Mouse (Mus musculus): ENCODE measurements around the gene Gm17651.

The Gm17651 gene

DNA sequence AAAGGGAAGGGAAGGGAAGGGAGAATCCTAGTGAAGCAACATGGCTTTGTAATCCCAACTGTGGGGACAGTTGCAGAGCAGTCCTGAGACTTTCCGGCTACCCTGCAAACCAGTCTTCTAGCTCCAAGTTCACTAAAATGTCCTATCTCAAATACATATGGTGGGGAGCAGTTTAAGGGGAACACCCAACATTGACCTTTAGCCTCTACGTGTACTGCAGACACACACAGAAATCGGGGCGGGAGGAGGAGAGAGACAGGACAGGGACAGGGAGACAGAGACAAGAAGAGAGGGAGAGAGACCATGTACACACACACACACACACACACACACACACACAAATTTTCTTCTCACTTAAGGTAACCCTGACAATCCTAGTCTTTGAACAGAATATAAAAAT, 44.6 kb downstream of the Gm17651 start:
- no peak for DNase-seq (ENCODE audit: low spot score)

DNA sequence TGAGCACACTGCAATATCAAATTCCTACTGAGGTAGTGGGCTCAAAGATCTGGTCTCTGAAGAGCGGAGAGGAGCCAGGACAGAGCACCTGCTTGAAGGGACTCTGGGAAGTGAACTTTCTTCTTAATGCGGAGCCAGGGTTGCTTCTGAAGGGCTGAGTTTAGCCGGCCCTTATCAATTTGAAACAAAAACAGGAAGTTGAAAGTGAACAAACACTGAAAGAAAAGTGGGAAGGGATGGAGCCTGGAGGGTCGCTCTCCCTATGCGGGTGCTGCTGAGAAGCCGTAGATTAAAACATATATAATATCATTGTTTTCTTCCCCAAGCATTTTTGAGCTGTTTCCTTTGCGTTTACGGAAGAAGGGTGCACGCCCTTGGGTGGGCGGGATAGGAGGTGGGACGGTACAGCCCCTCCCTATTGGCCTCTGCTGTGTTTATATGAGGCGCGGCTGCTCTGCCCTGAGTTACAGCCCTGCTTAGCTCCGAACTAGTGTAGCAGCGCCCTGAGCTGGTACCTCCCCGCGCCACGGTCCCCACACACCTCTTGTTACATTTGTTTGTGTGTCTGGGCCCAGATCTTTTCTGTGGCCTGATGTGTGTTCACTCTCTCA, 46.0 kb downstream of the Gm17651 start, which contains the start of gene Fmo5:
Fmo5 (plus strand) TSS at position 414 of the 611 bp plus-strand sequence.
- DNase-seq (ENCODE audit: low spot score), result peak; percentile 53

DNA sequence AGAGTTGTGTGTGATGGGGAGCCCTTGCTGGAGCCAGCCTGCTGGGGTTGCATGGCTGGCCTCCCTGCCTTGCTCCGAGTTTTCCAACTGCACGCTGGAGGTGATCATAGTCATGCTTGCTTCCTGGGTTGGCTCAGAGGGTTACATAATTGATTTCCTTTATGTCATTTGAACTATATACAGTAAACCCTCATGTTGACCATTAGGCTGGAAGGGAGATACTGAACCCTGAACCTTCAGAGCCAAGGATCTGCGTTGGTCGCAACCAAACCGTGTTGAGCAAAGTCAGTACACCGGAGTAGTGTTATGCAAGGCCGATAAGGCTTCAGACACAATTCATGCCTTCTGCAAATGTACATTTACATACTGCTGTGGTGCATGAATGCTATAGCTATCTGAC, 46.6 kb downstream of the Gm17651 start:
- no peak for DNase-seq (ENCODE audit: low spot score)

DNA sequence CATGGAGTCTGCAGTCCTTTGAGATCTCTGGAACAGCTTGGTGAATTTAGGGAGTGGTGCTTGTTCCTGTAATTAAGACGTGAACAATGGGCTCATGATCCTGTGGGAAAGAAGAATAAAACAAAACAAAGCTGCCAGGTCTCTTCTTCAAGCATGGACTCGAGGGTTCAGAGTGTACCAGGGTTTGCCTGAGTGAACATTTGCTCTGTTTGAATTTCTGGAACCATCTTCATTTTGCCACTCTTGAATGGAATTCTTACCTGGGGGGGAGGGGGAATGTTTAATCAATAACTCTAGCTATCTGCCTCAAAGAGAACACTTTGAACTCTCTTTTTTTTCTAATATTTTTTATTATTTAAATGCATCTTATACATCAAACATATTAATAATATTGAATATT, 49.9 kb downstream of the Gm17651 start:
- no peak for DNase-seq (ENCODE audit: low spot score)
